Mouse (Mus musculus) right cerebral cortex, postnatal 14 days (tissue): Measurements from ENCODE around the gene Nudt22.
A peak's percentile ranks its signal among the peaks of the same experiment; 100 is the strongest.

ENCODE experiments used
- DNase-seq: peaks from one replicate; pipeline ENCODE4 v3.0.0; 2022

Gene Nudt22

GRCm38 (mm10) chr19:6996006-6996405 lies at the start of gene Nudt22, which contains the start of gene Trpt1:
Gene Nudt22 (minus strand): TSS chr19:6996117.
Gene Trpt1 (plus strand): TSS chr19:6996131.
- peak; percentile 72 for DNase-seq

GRCm38 (mm10) chr19:7044706-7045105 lies 48.8 kb upstream of the Nudt22 start:
- no peak for DNase-seq

- DNase-seq, result no peak
Measured at GRCm38 (mm10) chr19:7044279-7044678, 48.4 kb upstream of the Nudt22 start.

GRCm38 (mm10) chr19:7041171-7041570 lies 45.3 kb upstream of the Nudt22 start:
- no peak for DNase-seq

GRCm38 (mm10) chr19:7040637-7041130 lies 44.8 kb upstream of the Nudt22 start:
- no peak for DNase-seq

- peak; percentile 98 for DNase-seq
Measured at GRCm38 (mm10) chr19:7039841-7040636, 44.1 kb upstream of the Nudt22 start, which contains the start of gene Stip1. Gene Stip1 (minus strand): TSS chr19:7039967.

- peak; percentile 71 for DNase-seq
Measured at GRCm38 (mm10) chr19:7039088-7039720, 43.3 kb upstream of the Nudt22 start.

GRCm38 (mm10) chr19:7034006-7034405 lies 38.1 kb upstream of the Nudt22 start:
- DNase-seq, result no peak

- peak; percentile 39 for DNase-seq
Measured at GRCm38 (mm10) chr19:7029531-7029930, 33.6 kb upstream of the Nudt22 start.

GRCm38 (mm10) chr19:7020224-7020641 lies 24.3 kb upstream of the Nudt22 start:
- DNase-seq, result no peak

GRCm38 (mm10) chr19:7019191-7019590 lies 23.3 kb upstream of the Nudt22 start, which contains the start of gene Fermt3:
Gene Fermt3 (minus strand): TSS chr19:7019469.
- peak; percentile 33 for DNase-seq

- no peak for DNase-seq
Measured at GRCm38 (mm10) chr19:7018546-7018945, 22.6 kb upstream of the Nudt22 start.

- DNase-seq, result no peak
Measured at GRCm38 (mm10) chr19:7017541-7018457, 21.9 kb upstream of the Nudt22 start.

GRCm38 (mm10) chr19:7014481-7015135 lies 18.7 kb upstream of the Nudt22 start:
- no peak for DNase-seq

GRCm38 (mm10) chr19:7013984-7014383 lies 18.1 kb upstream of the Nudt22 start:
- DNase-seq, result no peak

- DNase-seq, result no peak
Measured at GRCm38 (mm10) chr19:7012426-7012825, 16.5 kb upstream of the Nudt22 start.

- DNase-seq, result no peak
Measured at GRCm38 (mm10) chr19:7006892-7007593, 11.1 kb upstream of the Nudt22 start.

GRCm38 (mm10) chr19:6999360-7000063 lies 3.6 kb upstream of the Nudt22 start:
- no peak for DNase-seq

- DNase-seq, result no peak
Measured at GRCm38 (mm10) chr19:6997721-6998290, 1.9 kb upstream of the Nudt22 start.

GRCm38 (mm10) chr19:6995255-6995991 lies 494 bp downstream of the Nudt22 start:
- DNase-seq, result no peak
